ENCODE assay signal across 8 mouse cellular contexts in the genomic region with DNA sequence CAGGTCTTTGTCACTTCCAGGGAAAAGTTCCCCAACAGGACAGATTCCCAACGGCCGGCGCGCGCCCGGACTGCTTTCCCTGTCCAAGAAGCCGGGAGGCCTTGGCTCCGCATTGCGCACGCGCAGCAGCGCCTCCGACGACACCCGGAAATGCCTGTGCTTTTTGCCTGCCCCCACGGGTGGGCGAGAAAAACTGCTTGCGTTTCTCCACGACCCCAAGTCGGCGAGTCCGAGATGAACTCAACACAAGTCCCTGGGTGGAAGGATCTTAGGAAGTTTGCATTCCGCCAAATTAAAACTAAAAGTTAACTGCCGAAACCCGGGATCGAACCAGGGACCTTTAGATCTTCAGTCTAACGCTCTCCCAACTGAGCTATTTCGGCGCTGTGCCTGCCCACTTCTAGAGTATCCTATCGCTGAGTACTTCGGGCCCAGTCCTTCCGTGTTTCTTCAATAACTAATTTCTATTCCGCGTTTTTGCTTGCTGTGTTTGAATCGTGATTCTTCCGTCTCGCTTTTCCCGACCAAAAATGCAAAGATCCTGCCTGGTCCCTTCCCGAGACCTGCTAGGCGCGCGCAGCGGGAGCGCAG. TPM values are rescaled to one million over a fixed set of nuclear protein-coding genes. Genes with fewer than 3 reads are reported as not detected.
DNase-seq lines count a peak whose midpoint lies in the region; ATAC-seq and TF ChIP-seq lines count a peak whose summit lies in the region.

No protein-coding gene starts in this region.

- no peaks in the 10 kb centered on the region; the same call in 1 of the 2 replicates for H3K4me1 ChIP-seq in hindbrain, postnatal 0 days (ENCODE audit: insufficient read depth, low read length)

- H3K27ac ChIP-seq in gastrocnemius, adult 2 months = peak overlapping the region; percentile 90
- peak overlapping the region; percentile 2 for H3K27ac ChIP-seq in hindbrain, postnatal 0 days
- H3K27ac ChIP-seq in left cerebral cortex, adult 2 months = peak overlapping the region; percentile 58

- DNase-seq in WW6 (ENCODE audit: low read depth, low spot score) = peak; percentile 71
- DNase-seq in cerebellum, postnatal 4 days (ENCODE audit: low spot score in 2 of 2) = peak; percentile 84 to 92
- peak; percentile 95 for DNase-seq in gastrocnemius, adult 2 months
- peak; percentile 94 for DNase-seq in hindbrain, postnatal 0 days (ENCODE audit: low spot score)
- DNase-seq in left cerebral cortex, adult 2 months (ENCODE audit: extremely low spot score in 1 of 2, low spot score in 2 of 2) = peak; percentile 87 to 89
- peak; percentile 91 to 93 for DNase-seq in right cerebral cortex, adult 2 months (ENCODE audit: low spot score in 2 of 2)
- DNase-seq in urinary bladder, postnatal 14 days (ENCODE audit: low spot score) = peak; percentile 94

- peak overlapping the region; percentile 77 for H3K4me2 ChIP-seq in hindbrain, postnatal 0 days (ENCODE audit: low read depth, low read length)

- no peaks in the 10 kb centered on the region for H3K36me3 ChIP-seq in hindbrain, postnatal 0 days (ENCODE audit: insufficient read depth, low read length)

- ATAC-seq in hindbrain, postnatal 0 days = peak; percentile 88
- ATAC-seq in megakaryocyte, adult 5-6 weeks (ENCODE audit: poor library complexity, severe bottlenecking) = peak; percentile 77

- intact Hi-C loops in gastrocnemius, adult 2 months (cut with DNase I) = loop anchor here (5.0 kb wide), 1 partner anchor 43 kb away; the partner anchor contains the start of gene Tgds
- intact Hi-C loops in left cerebral cortex, adult 2 months (cut with DNase I) = loop anchor here (1.0 kb wide), 1 partner anchor 43 kb away; the partner anchor contains the start of gene Tgds

- no peaks in the 10 kb centered on the region for H3K9me3 ChIP-seq in hindbrain, postnatal 0 days (ENCODE audit: low read length)

- peak overlapping the region; percentile 9 for H3K9ac ChIP-seq in hindbrain, postnatal 0 days (replicated peaks; ENCODE audit: low read length)

- no peaks in the 10 kb centered on the region for H3K27me3 ChIP-seq in hindbrain, postnatal 0 days (ENCODE audit: insufficient read depth, low read length)

- WGBS in hindbrain, postnatal 0 days = under 1% methylated on average over 44 of the region's 44 CpGs

- peak overlapping the region; percentile 95 for H3K4me3 ChIP-seq in gastrocnemius, adult 2 months
- H3K4me3 ChIP-seq in hindbrain, postnatal 0 days (ENCODE audit: low read length) = peak overlapping the region; percentile 63
- peak overlapping the region; percentile 78 for H3K4me3 ChIP-seq in left cerebral cortex, adult 2 months

- no peak for TF ChIP-seq CTCF in gastrocnemius, adult 2 months (IDR thresholded peaks at IDR 0.05)
- no peak; the same call in 1 of the 2 replicates for TF ChIP-seq CTCF in hindbrain, postnatal 0 days (IDR thresholded peaks at IDR 0.05; ENCODE audit: low read depth)
- TF ChIP-seq CTCF in left cerebral cortex, adult 2 months (IDR thresholded peaks at IDR 0.05) = no peak; the same call in 1 of the 2 replicates

RNA-seq across cellular contexts. Expression of gene Dct, which starts 37.3 kb away (rescaled TPM):
- total RNA-seq in gastrocnemius, adult 2 months (2021) = under 1 TPM; 0.56 to 0.59 TPM
- total RNA-seq in hindbrain, postnatal 0 days (2014; rRNA removed) = 0.10 TPM in 1 of 2 replicates, not detected in the other
- 0.70 and 0.82 TPM in 2 replicates for polyA plus RNA-seq in hindbrain, postnatal 0 days (2015; fragmentation: Nextera tagmentation; extraction: Ambion mirVana)
- total RNA-seq in left cerebral cortex, adult 2 months (2021) = 1 to 10 TPM in 1 of 2 experiments, under 1 TPM in 1; 0.59 to 1.8 TPM
- 0.04 TPM in 1 of 2 replicates, not detected in the other for total RNA-seq in megakaryocyte, adult 5-6 weeks (2015)
- 0.07 and 0.08 TPM in 2 replicates for total RNA-seq in megakaryocyte, adult 5-6 weeks (2017)

RNA-seq across cellular contexts. Expression of gene Tgds, which starts 43.2 kb away (rescaled TPM):
- 1 to 10 TPM; 5.0 to 7.9 TPM for total RNA-seq in gastrocnemius, adult 2 months (2021)
- 8.1 and 10.0 TPM in 2 replicates for total RNA-seq in hindbrain, postnatal 0 days (2014; rRNA removed)
- 8.8 and 10.3 TPM in 2 replicates for polyA plus RNA-seq in hindbrain, postnatal 0 days (2015; fragmentation: Nextera tagmentation; extraction: Ambion mirVana)
- 1 to 10 TPM; 8.3 to 9.1 TPM for total RNA-seq in left cerebral cortex, adult 2 months (2021)
- 16.7 and 24.5 TPM in 2 replicates for total RNA-seq in megakaryocyte, adult 5-6 weeks (2015)
- total RNA-seq in megakaryocyte, adult 5-6 weeks (2017) = 20.3 and 20.5 TPM in 2 replicates

RNA-seq across cellular contexts. Expression of gene Gpr180, which starts 47.6 kb away (rescaled TPM):
- 10 to 100 TPM; 29.3 to 32.8 TPM for total RNA-seq in gastrocnemius, adult 2 months (2021)
- 53.7 and 68.2 TPM in 2 replicates for total RNA-seq in hindbrain, postnatal 0 days (2014; rRNA removed)
- 50.1 and 50.4 TPM in 2 replicates for polyA plus RNA-seq in hindbrain, postnatal 0 days (2015; fragmentation: Nextera tagmentation; extraction: Ambion mirVana)
- 10 to 100 TPM; 28.9 to 32.6 TPM for total RNA-seq in left cerebral cortex, adult 2 months (2021)
- 8.5 and 10.8 TPM in 2 replicates for total RNA-seq in megakaryocyte, adult 5-6 weeks (2015)
- 7.2 and 7.8 TPM in 2 replicates for total RNA-seq in megakaryocyte, adult 5-6 weeks (2017)

Comparison
In these comparisons a context has a peak if more than half of its experiments do, and no peak if none do; other contexts are left out.
1. Peak in every context shown above with its lines: DNase-seq, ATAC-seq, H3K4me3 ChIP-seq and H3K27ac ChIP-seq.
2. H3K27ac ChIP-seq: peak in every context shown above with its lines; median percentile 90 in gastrocnemius, adult 2 months; 58 in left cerebral cortex, adult 2 months; 2 in hindbrain, postnatal 0 days.